Mouse (Mus musculus) heart, embryonic 15.5 days (tissue): ENCODE results near the gene Cep295. TPM values are rescaled to one million over a fixed set of nuclear protein-coding genes. Genes with fewer than 3 reads are reported as not detected.

Experiments used
- ATAC-seq: fragments of 200-750 bp; cut with Nextera tagmentation; replicated peaks from 2 replicates; pipeline ENCODE4 v1.8.0; 2017; ENCODE audit warnings: low read depth, moderate TSS enrichment; ENCODE audit not compliant: insufficient number of reproducible peaks, insufficient read depth, low FRiP score
- H3K27ac ChIP-seq: fragments of 300-500 bp; sonication (generic); 2 replicates; pipeline ENCODE4 v1.5.1; 2015; ENCODE audit warnings: mild to moderate bottlenecking, inconsistent platforms
- H3K27me3 ChIP-seq: fragments of 300-500 bp; sonication (generic); 2 replicates; pipeline ENCODE4 v1.6.1; 2015; ENCODE audit warnings: inconsistent platforms
- H3K36me3 ChIP-seq: fragments of 300-500 bp; sonication (generic); 2 replicates; pipeline ENCODE4 v1.6.1; 2015; ENCODE audit warnings: mild to moderate bottlenecking, inconsistent platforms
- H3K4me1 ChIP-seq: fragments of 300-500 bp; sonication (generic); replicated peaks from 2 replicates; pipeline ENCODE4 v1.6.1; 2015; ENCODE audit warnings: inconsistent platforms
- H3K4me2 ChIP-seq: fragments of 300-500 bp; sonication (generic); 2 replicates; pipeline ENCODE4 v1.6.1; 2015; ENCODE audit warnings: inconsistent platforms, mild to moderate bottlenecking, moderate library complexity
- H3K4me3 ChIP-seq: fragments of 300-500 bp; sonication (generic); 2 replicates; pipeline ENCODE4 v1.5.1; 2015; ENCODE audit warnings: mild to moderate bottlenecking, inconsistent platforms
- H3K9ac ChIP-seq: fragments of 300-500 bp; sonication (generic); 2 replicates; pipeline ENCODE4 v1.6.1; 2015; ENCODE audit warnings: mild to moderate bottlenecking, inconsistent platforms
- H3K9me3 ChIP-seq: fragments of 300-500 bp; sonication (generic); replicated peaks from 2 replicates; pipeline ENCODE4 v1.6.1; 2016; ENCODE audit warnings: inconsistent platforms
- WGBS: fragments of 180-500 bp; shearing (Covaris S2); methylation state at CpG from one replicate; pipeline ENCODE4 v1.1.7; 2015; ENCODE audit warnings: mixed read lengths; 5-methylcytosine and 5-hydroxymethylcytosine counted together
- microRNA-seq: library from miRNA; unstranded; fragments of <30 nt; microRNA quantifications from one replicate; pipeline ENCODE4, GENCODE M21; 2016
- polyA plus RNA-seq: library from polyadenylated mRNA; unstranded; fragments of >200 nt; fragmentation: Nextera tagmentation; extraction: Ambion mirVana; gene quantifications from 2 replicates; pipeline ENCODE4 v1.2.1, GENCODE M21; 2015

The Cep295 gene
- polyA plus RNA-seq, 1 experiment from 2014 or later = 8.0 TPM

DNA sequence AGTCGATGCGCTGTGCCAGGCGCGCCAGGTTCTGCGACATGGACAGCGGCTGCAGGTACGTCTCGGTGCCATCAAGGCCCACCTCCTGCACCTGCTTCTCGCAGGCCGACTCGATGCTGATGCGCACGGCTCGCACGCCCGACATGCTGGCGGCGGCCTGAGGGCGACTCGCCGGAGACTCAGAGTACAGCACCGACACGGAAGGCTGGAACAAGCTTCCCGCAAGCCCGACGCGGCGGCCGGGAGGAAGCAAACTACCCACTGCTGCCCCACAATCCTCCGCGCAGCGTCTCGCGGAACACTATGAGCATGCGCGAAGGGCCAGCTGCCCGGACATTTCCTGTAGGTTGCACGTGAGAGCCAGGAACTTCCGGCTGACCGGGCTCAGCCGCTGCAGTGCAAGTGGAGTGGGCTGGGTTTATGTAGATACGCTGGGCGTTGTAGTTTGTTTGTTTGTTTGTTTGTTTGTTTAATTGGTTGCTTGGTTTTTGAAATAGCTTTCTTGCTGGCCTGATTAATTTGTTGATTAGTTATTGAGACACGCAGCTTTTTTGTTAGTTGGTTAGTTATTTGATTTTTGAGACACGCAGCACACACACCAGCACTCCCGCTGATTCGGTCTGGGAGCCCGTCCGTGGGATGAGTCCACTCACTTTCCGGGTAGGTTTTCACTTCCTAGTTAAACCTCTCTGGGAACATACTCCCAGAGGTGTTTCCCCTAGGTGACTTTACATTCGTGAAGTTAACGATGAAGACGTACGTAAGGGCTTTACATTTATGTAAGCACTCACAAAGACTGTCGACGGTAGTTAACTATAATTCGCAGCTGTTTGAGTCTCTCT is 77.7 kb downstream of the Cep295 start, which contains the start of gene Med17:
Gene Med17 (minus strand): TSS at position 283 of the 842 bp plus-strand sequence.
- no peaks in the 10 kb centered on the region for H3K27me3 ChIP-seq
- H3K4me1 ChIP-seq = peaks cover 23% of the 10 kb centered on the region
- peak within 1 kb of the TSS; percentile 92 for H3K27ac ChIP-seq
- H3K9me3 ChIP-seq = no peaks in the 10 kb centered on the region
- H3K36me3 ChIP-seq = peaks cover 15% of the 10 kb centered on the region
- peak within 1 kb of the TSS; percentile 75 for H3K4me3 ChIP-seq
- peak within 1 kb of the TSS; percentile 77 for H3K4me2 ChIP-seq
- under 1% methylated on average over 57 of the region's 57 CpGs for WGBS
- H3K9ac ChIP-seq = peak within 1 kb of the TSS; percentile 84
- ATAC-seq = peak; percentile 97

DNA sequence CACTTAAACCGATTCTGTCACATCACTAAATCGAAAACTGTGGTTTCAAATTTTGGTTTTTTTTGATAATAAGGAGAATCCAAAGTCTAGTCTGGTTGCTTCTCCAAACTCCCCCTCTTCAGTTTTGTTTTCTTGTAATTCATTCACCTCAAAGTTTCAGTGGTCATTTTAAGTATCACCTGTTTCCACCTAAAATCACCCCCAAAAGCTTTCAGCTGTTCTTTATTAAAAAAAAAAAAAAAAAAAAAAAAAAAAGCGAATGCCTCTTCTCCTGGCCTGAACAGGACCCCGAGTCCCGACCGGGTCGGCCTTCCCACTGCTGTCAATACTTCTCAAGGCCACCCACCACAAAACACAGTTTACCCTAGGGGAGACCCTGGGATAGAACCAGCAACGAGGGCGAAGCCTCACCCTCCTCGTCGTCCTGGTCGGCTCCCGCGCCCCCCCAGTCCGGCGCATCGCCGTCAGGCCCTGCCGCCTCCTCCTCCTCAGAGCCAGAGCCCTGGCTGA is 78.4 kb downstream of the Cep295 start:
- Histone ChIP-seq H3K9me3 (no peaks in the 10 kb centered on the region), H3K4me1 (peaks cover 23% of the 10 kb centered on the region), H3K9ac (peak overlapping the region; percentile 84), H3K4me2 (peak overlapping the region; percentile 77), H3K27me3 (no peaks in the 10 kb centered on the region), H3K27ac (peak overlapping the region; percentile 92), H3K4me3 (peak overlapping the region; percentile 75), H3K36me3 (peaks cover 20% of the 10 kb centered on the region)
- 8% methylated on average over 19 of the region's 19 CpGs for WGBS
- no peak; the same call in 1 of the 2 replicates for ATAC-seq

DNA sequence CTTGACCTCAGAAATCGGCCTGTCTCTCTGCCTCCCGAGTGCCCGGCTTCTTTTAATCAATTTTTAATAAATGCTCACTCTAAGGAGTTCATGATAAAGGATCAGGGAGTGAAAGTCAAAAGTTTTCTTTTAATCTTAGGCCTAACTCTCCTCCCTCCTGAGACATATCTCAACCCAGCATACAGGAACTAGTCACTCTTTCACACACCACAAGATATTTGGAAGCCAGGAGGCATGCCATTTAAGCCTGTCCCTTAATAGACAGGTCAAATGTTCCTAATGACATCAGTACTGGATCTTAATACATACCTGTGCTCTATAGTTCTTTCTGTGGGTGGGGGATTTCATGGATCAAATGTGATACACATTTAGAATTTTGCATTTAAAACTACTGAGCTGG is 79.2 kb downstream of the Cep295 start:
- Histone ChIP-seq H3K27ac (no peak overlapping the region), H3K9ac (no peak overlapping the region), H3K4me1 (peaks cover 23% of the 10 kb centered on the region), H3K4me2 (no peak overlapping the region; the same call in 1 of the 2 replicates), H3K36me3 (peaks cover 29% of the 10 kb centered on the region), H3K4me3 (no peak overlapping the region), H3K27me3 (no peaks in the 10 kb centered on the region), H3K9me3 (no peaks in the 10 kb centered on the region)
- no peak for ATAC-seq
- 93% methylated on average over 3 of the region's 3 CpGs for WGBS

GRCm38 (mm10) chr9:15276855-15277254 is 80.7 kb downstream of the Cep295 start:
- WGBS = 92% methylated on average over 4 of the region's 4 CpGs
- H3K4me3 ChIP-seq = no peak overlapping the region
- no peak overlapping the region for H3K27ac ChIP-seq
- no peak for ATAC-seq
- H3K4me2 ChIP-seq = no peak overlapping the region
- peaks cover 23% of the 10 kb centered on the region for H3K4me1 ChIP-seq
- peaks cover 44% of the 10 kb centered on the region for H3K36me3 ChIP-seq
- no peak overlapping the region for H3K9ac ChIP-seq
- H3K27me3 ChIP-seq = no peaks in the 10 kb centered on the region
- H3K9me3 ChIP-seq = no peaks in the 10 kb centered on the region

- Histone ChIP-seq H3K36me3 (peaks cover 72% of the 10 kb centered on the region), H3K9me3 (no peaks in the 10 kb centered on the region), H3K27me3 (no peaks in the 10 kb centered on the region), H3K4me3 (no peak overlapping the region), H3K4me1 (peaks cover 14% of the 10 kb centered on the region), H3K4me2 (no peak overlapping the region), H3K27ac (no peak overlapping the region), H3K9ac (no peak overlapping the region)
- no peak for ATAC-seq
- 90% methylated on average over 2 of the region's 2 CpGs for WGBS
Observed at GRCm38 (mm10) chr9:15273981-15274380, 83.6 kb downstream of the Cep295 start.

Small RNA genes within 50 kb of the gene (microRNA-seq; reads per million reads assigned to microRNA genes)
- gene Gm49349 (not detected), gene mmu-mir-7650 (not detected)

Other genes starting within 250 kb of the Cep295 start
- 0.03 TPM in 1 of 2 replicates, not detected in the other for gene Hephl1, start 245.7 kb downstream of the Cep295 start, polyA plus RNA-seq
- gene Vstm5, start 118.7 kb downstream of the Cep295 start, polyA plus RNA-seq = 1.5 and 2.3 TPM in 2 replicates
- 18.4 and 18.8 TPM in 2 replicates for gene Med17, start 77.9 kb downstream of the Cep295 start, polyA plus RNA-seq
- gene Taf1d, start 51.6 kb downstream of the Cep295 start, polyA plus RNA-seq = 40.6 and 46.6 TPM in 2 replicates
- 6.1 and 6.2 TPM in 2 replicates for gene 4931406C07Rik, start 51.3 kb downstream of the Cep295 start, polyA plus RNA-seq
- 2.1 and 2.2 TPM in 2 replicates for gene Smco4, start 135.6 kb upstream of the Cep295 start, polyA plus RNA-seq